Mouse (Mus musculus) T-helper 17 cell (primary cell): ENCODE results near the gene 1600002K03Rik.

Source experiments
- in situ Hi-C, 2 experiments: fragments of 300-600 bp; cut with MboI, MseI; formaldehyde crosslinking; loops; 1 replicate in 1 of 2; 2 replicates in 1 of 2; pipeline ENCODE4 v1.15.1; 2025; ENCODE audit warnings: high pct_unique_total_duplicates in 2 of 2

1600002K03Rik gene

GRCm38 (mm10) chr10:80172527-80173292, at the start of gene 1600002K03Rik:
Gene 1600002K03Rik (plus strand): TSS chr10:80172944.
- in situ Hi-C loops = no loop called here

DNA sequence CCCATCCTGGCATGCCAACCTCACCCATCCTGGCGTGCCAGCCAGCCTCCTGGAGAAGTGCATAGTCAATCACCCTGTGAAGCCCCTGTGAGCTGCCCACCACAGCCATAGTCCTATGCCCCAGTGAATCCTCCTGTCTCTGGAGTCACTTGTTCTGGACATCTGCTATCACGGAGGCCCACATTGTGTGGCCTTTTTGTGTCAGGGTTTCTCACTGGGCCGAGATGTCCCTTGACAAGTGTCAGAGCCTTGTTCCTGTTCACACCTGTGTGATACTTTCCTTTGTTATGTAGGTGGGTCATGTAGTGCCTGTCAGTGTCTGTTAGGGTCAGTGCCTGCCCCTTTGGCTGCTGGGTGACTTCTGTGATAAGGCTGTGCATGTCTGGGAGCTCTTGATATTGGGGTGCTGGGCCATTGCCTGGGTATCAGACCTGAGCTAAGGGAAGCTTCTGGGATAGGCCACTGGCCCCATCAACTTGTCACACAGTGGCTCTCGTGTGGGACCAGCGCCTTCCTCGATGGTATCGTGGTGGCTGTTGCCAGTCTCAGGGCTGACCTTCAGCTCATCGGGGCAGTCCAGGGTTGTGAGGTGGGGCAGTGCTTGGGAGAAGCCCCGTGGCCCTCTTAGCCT, 48.7 kb upstream of the 1600002K03Rik start:
- in situ Hi-C loops = no loop called here

- in situ Hi-C loops = no loop called here
Measured at GRCm38 (mm10) chr10:80127920-80128319, 44.8 kb upstream of the 1600002K03Rik start.

- in situ Hi-C loops = no loop called here
Measured at GRCm38 (mm10) chr10:80129846-80130245, 42.9 kb upstream of the 1600002K03Rik start.

- in situ Hi-C loops = no loop called here
Measured at GRCm38 (mm10) chr10:80130403-80131031, 42.2 kb upstream of the 1600002K03Rik start.

- in situ Hi-C loops = no loop called here
Measured at GRCm38 (mm10) chr10:80131316-80131951, 41.3 kb upstream of the 1600002K03Rik start.

- in situ Hi-C loops = no loop called here
Measured at GRCm38 (mm10) chr10:80131952-80132350, 40.8 kb upstream of the 1600002K03Rik start.

DNA sequence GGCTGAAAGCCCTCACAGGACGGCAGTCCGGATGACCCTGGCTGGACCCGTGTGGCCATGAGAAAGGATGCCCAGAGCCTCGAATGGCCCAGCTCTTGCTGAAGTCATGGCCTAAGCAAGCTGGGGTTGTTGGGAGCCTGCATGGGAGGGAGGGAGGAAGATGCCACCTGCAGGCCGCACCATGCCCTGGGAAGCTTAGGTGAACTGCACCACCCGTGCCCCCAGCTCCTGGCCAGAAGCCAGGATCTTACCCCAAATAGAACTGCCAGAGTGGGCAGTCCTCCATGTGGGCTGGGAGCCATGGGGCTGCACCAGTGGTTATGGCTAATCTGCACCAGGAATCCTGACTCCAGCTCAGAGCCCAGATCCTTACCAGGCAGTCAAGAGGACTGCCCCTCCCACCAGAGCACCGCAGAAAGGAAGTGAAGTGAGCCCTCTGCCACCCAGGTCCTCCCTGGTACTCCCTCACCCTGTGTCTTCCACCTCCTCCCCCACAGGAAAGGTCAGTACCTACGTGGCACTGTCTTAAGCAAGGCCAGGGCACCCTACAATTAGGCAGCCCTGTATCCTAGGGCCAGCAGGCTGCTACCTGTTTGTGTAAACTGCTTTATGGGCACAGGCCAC, 39.4 kb upstream of the 1600002K03Rik start:
- in situ Hi-C loops = no loop called here

GRCm38 (mm10) chr10:80134421-80134820, 38.3 kb upstream of the 1600002K03Rik start:
- in situ Hi-C loops = no loop called here

DNA sequence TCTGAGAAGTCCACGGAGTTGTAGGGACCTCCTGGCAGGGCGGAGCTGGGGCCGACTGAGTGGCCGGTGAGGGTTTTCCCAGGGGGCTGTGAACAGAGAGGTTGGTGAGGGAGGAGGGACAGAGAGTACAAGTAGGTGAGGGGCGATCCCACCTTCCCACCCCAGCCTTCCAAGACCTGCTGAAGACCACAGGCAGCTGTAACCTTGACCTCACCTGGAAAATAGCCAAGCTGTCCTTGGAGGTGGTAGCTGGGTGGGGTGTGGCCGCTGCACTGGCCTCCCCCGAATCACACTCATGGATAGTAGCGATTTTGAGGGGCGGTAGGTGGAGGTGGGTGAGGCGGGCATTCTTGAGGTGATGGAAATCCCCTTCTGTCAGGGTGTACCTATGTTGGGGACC, 37.6 kb upstream of the 1600002K03Rik start:
- in situ Hi-C loops = no loop called here

GRCm38 (mm10) chr10:80135641-80136040, 37.1 kb upstream of the 1600002K03Rik start:
- in situ Hi-C loops = no loop called here

DNA sequence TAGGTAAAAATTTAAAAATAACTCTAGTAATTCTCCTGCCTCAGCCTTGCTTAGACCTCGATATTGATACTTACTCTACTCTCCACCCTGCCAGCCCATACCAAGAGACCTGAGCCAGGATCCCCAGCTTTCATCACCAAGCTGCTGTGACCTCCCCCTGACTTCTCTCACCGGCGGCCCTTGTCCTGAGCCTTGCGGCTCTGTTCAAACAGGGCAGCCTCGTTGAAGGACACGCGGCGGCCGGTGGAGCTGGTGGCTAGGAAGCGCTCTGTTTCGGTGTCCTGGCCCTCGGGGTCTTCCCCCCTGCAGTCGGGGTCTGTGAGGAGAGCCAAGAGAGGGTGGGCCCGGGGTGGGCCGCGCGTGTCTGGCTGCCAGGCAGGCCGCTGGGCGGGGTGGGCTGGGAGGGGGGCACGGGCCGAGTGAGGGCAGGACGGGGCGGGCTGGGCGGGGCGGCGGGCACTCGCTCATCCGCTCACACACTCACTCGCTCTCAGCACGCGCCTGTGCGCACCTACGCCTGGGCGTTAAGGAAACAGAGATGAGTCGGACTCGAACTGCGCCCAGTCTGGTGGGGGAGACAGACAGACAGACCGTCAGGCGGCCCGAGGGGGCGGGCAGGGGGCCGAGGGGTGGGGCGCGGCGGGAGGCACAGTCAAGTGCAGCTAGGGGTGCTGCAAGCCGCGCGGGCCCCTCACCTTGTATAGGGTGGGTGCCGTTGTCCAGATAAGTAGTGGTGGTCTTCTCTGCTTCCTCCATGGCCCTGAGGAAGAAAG, 36.4 kb upstream of the 1600002K03Rik start:
- in situ Hi-C loops = no loop called here

DNA sequence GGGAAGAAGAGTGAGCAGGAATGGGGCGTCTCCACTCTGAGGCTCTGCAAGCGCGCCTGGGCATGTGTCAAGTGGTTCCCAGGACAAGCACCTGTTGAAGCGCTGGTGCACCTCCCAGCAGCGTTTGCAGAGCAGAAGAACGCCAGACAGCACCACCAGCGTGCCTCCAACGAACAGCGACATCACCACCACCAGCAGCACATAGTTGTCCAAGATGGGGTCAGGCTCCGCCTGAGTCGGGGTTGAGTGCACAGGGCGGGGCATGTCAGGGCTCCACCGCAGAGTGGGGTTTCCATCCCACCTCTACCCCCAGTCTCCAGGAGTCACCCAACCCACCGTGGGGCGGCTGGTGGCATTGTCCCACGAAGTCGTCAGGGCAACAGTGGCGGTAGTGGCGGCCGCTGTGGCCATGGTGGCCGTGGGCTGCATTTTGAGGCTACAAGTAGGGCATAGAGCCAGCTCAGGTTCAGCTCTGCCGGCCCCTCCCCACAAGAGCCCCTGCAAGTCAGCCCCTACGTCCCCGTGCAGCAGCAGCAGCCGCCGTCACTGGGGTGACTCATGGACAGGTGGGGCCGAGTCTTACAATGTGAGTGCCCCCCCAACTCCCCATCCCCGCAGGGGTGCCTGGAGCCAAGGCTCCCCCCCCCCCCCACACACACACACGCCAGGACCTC, 35.7 kb upstream of the 1600002K03Rik start:
- in situ Hi-C loops = no loop called here

DNA sequence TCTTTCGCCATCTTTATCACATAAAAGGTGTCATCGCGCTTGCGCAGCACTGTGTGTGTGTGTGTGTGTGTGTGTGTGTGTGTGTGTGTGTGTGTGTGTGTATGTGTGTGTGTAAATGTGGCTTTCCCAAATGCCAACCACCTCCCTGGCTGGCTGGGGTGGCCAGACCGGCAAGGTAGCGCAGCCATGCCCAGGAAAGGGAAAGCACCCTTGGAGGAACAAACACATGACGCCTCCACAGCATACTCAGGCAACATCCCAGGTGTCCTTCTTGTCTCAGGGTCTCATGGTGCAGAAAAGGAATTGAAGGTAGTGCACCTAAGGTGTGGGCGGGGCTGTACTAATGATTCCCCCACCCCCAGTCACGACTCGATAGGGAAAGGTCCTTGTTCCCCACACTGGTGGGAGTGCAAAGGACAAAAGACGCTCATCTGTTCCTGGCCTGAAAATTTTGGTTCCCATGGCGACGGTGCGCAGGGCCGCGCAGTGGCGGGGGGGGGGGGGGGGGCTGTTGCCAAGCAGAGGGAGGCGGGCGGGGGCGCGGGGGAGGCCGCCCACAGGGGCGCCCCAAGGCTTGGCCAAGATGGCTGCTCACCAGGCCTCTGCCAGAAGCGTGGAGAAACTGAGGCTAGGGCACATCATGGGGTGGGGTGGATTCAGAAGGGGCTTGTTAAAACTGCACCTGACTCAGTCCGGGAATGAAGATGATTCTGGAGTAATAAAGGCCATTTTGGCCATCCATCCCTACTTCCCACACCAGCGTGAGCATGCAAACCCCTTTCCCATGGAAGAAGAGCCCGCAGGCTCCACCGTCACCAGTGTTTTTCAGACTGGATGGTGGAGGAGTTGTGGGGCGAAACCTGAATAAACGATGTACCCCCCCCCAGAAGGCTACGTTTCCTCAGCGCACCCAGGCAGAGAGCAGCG, 34.9 kb upstream of the 1600002K03Rik start:
- in situ Hi-C loops = no loop called here

- in situ Hi-C loops = no loop called here
Measured at GRCm38 (mm10) chr10:80138553-80139438, 33.9 kb upstream of the 1600002K03Rik start, which contains the start of gene Atp5d. Gene Atp5d (plus strand): TSS chr10:80138632.

GRCm38 (mm10) chr10:80139439-80139775, 33.3 kb upstream of the 1600002K03Rik start:
- in situ Hi-C loops = no loop called here

- in situ Hi-C loops = loop anchor here in 1 of 2 experiments (10.0 kb wide), 1 partner anchor 155 kb away; the partner anchor contains the start of genes Cnn2 and Tmem259
Measured at GRCm38 (mm10) chr10:80139975-80140665, 32.6 kb upstream of the 1600002K03Rik start.
